Mouse (Mus musculus) erythroblast, adult 5-6 weeks (primary cell): ENCODE measurements around the gene Dnajc22. TPM values are rescaled to one million over a fixed set of nuclear protein-coding genes. Genes with fewer than 3 reads are reported as not detected.
"Not testable (repeated sequence)": the region's sequence is repeated elsewhere in the genome, so short reads cannot be mapped to it uniquely, and the experiment has no call there.

Source experiments
- ATAC-seq: replicated peaks from 2 replicates; pipeline ENCODE4 v1.8.0; 2016; ENCODE audit warnings: moderate number of reproducible peaks, mild to moderate bottlenecking, moderate TSS enrichment, inconsistent platforms; ENCODE audit not compliant: poor library complexity, low FRiP score, severe bottlenecking
- total RNA-seq, 2 experiments: library from RNA; stranded (forward) in 1 of 2; stranded (reverse) in 1 of 2; fragments of 150-400 nt in 1 of 2; fragments of 200-764, 138-1000 nt in 1 of 2; gene quantifications; 2 replicates each; pipeline versions ENCODE4 v1.2.3 to v1.2.4; 2015 to 2017; ENCODE audit warnings: low replicate concordance in 2 of 2

Dnajc22 gene
- not detected in 2 replicates for total RNA-seq (2015; ENCODE audit: low replicate concordance)
- total RNA-seq (2017; ENCODE audit: low replicate concordance) = not detected in 2 replicates

DNA sequence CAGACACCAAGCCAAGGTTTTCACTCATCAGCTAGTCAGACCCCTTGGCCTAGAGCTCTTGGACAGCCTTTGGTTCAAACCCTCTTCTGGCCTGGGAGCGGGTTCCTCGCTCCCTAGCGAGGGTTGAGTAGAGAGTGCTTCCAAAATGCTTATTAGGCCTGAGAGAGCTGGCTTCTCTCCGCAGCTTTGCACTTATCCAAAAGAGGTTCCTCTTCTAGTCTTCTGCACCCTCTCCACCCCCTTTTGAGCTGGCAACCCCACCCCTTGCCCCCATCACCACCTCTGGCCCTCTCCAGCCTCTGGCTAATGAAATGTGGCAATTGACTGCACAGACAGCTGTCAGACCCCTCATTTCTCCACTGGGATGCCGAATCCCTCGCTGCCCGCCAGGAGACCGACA is at the start of gene Dnajc22:
Gene Dnajc22, plus strand, starts transcription at position 301 of the 400 bp plus-strand sequence.
- no peak for ATAC-seq

GRCm38 (mm10) chr15:99044854-99045253 is 48.1 kb upstream of the Dnajc22 start:
- no peak for ATAC-seq

DNA sequence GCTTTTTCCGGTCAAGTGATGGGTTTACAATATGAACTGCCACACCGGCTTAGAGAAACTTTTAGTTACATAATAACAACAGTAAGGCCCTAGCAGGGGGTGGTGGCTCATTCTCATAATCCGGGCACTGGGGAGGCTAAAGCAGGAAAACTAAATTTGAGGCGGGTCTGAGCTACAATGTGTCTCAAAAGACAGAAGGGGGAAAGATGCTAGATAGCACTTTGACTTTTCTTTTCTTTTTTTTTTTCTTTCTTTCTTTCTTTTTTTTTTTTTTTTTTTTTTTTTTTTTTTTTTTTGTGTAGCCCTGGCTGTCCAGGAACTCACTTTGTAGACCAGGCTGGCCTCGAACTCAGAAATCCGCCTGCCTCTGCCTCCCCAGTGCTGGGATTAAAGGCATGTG is 47.2 kb upstream of the Dnajc22 start:
- ATAC-seq = not testable (repeated sequence)

GRCm38 (mm10) chr15:99049473-99050253 is 43.3 kb upstream of the Dnajc22 start:
- peak; percentile 80 for ATAC-seq

DNA sequence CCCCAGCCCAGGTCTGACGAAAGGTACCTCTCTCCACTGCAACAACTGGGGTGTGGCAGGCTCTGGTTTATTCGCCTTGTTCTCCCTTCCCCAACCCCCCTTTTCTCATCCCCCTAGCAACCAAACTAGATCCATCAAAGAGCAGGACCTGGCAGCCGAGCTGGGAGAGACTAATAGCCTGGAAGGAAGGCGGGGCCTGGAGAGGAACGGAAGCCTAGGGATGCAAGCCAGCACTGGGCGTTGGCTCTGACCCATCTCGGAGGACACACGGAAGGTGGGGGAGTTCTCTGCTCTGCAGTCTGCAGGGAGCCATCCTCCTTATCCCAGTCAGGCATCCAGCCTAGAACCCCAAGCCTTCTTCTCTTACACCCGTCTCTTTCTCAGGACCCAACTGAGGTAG is 39.6 kb upstream of the Dnajc22 start:
- no peak for ATAC-seq

- no peak for ATAC-seq
Measured at GRCm38 (mm10) chr15:99055040-99055439, 37.9 kb upstream of the Dnajc22 start, which contains the start of gene Prph. Gene Prph (plus strand): TSS chr15:99055174.

DNA sequence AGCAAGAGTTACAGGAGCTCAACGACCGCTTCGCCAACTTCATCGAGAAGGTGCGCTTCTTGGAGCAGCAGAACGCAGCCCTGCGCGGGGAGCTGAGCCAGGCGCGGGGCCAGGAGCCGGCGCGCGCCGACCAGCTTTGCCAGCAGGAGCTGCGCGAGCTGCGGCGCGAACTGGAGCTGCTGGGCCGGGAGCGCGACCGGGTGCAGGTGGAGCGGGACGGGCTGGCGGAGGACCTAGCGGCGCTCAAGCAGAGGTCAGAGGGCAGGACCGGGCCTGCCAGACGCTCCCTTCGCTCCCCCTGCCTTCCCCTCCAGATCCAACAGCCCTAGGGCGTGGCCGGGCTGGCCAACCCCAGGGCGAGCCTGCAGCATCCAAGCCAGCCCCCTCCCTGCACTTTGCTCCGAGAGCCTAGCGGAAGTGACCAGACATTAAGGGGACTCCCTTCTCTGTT is 37.4 kb upstream of the Dnajc22 start:
- ATAC-seq = no peak

DNA sequence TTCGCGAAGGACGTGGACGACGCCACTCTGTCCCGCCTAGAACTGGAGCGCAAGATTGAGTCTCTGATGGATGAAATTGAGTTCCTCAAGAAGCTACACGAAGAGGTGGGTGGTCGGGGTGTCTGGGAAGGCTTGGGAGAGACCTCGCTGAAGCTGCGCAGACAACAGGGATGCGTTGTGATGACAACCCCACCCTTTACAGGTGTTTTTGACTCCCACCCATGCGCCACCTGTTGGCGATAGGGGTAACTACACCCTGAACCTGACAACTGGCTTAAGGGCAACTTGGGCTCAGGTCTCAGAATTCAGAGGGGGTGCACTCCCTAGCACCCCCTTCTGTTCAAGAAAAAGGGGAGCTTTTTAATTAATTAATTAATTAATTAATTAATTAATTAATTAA is 36.6 kb upstream of the Dnajc22 start:
- ATAC-seq = peak; percentile 47; the same call in 1 of the 2 replicates

- ATAC-seq = no peak
Measured at GRCm38 (mm10) chr15:99065557-99066165, 27.3 kb upstream of the Dnajc22 start.

DNA sequence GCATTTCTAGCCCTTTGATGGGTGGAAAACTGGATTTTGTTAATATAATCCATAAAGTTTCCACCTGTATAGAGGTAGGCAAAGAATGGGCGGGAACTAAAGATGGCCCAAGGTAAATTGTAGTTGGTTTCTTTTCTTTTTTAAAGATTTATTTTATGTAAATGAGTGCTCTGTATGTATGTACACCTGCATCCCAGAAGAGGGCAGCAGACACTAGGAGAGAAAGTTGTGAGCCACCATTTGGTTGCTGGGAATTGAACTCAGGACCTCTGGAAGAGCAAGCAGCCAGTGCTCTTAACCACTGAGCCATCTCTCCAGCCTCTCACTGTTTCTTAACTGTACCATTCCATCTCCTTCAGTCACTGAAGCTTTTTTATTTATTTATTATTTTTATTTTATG is 21.0 kb upstream of the Dnajc22 start:
- ATAC-seq = no peak

DNA sequence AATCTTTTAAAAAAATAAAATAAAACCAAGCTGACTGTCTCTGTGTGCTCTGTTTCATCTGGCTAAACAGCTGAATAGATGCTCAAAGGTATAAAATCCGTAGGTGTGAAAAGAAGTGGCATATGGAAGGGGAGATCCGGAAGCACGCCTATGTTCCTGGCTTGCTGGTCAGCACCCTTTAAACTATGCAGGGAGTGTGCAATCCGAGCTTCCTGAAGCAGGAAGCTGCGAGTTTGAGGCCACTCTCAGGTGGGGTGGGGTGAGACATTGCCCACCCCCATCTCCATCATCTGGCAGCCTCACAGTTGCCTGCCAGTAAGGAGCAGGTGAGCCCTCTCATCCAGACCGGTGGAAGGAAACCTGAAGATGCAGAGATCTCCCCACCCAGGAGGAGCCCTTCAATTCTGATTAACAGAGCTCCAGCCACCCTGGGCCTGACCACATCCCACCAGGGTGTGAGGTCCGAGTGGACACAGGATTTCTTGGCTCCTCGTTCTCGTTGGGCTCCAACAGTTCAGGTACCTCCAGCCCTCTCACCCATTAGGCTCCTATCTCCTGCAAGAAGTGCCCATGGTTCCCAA is 18.9 kb upstream of the Dnajc22 start, which contains the start of gene Troap:
Gene Troap, plus strand, starts transcription at position 557 of the 581 bp plus-strand sequence.
- peak; percentile 51 for ATAC-seq

DNA sequence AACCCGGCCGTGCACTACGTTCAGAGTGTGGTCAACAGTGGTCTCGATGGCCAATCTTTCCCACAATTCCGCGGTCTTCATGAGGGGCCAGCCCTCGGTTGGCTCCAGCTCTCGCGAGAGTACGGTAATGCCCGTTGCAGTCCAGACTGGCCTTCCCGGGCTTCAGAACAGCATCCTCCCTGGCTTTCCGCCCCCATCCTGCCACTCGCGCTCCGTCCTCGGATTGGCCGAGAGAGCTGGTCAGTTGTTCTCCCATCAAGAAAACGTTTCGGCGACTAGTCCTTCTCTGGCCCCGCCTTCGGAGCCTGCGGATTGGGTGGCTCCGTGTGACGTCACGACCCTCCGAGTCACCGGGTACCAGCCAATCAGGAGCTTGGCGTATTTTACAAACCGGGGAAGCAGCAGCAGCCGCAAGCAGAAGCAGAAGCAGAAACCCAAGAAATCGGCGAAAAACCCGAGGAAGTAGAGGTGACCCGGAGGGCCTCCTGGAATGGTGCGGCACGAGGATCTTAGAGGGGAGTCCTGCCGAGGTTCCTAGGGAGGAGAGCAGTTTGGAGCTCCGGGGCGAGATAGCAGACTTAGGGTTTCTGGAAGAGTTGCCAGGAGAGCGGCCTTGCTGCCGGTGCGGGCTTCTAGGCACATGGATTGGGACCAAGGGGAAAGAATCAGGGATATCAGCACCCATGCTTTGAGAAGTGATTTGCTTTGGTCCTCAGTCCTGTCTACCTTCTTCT is 18.2 kb upstream of the Dnajc22 start:
- ATAC-seq = peak; percentile 97

- not testable (repeated sequence) for ATAC-seq
Measured at GRCm38 (mm10) chr15:99076011-99076410, 17.0 kb upstream of the Dnajc22 start.

DNA sequence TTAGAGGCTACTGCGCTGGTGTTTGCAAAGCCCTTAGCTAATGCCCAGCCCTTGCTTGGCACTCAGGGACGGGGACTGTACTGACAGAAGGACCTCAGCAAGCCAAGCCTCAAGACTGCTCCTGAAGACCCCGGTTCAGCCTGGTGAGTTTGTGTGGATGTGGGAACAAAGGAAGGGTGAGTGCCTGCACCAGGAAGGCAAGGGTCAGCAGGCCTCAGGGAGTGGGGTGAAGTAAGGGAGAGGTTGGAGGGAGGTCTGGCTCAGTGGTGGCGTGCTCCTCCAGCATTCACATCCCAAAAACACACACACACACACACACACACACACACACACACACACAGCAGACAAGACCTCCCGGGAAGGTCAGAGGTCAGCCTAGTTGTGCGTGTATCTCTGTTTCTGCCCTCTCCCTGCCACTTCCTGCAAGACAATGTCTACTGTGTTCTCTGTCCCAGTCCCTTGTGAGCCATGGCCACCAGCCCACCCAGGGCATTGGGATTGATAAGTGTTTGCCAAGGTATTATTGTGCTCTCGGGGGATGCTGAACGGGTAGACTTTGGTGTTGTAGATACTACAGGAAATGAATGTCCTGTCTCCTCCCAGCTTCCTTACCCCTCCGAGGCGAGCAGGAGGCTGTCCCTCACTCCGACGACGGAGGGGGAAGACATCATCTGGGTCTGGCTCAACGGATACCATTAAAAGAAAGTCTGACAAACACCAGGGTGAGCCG is 14.6 kb upstream of the Dnajc22 start:
- ATAC-seq = no peak

DNA sequence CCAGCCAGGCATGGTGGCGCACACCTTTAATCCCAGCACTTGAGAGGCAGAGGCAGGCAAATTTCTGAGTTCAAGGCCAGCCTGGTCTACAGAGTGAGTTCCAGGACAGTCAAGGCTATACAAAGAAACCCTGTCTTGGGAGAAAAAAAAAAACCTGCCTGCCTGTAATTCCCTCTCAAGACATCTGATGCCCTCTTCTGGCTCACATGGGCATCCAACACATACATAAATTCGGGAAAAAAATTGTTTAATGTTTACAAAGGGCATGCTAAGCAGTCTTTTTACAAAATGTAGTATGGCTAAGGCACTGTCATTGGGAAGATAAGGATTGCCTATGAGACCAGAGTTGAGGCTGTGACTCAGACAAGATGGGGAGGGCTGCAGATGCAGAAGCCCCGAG is 13.2 kb upstream of the Dnajc22 start:
- ATAC-seq = no peak

- ATAC-seq = no peak
Measured at GRCm38 (mm10) chr15:99082322-99082721, 10.6 kb upstream of the Dnajc22 start.

GRCm38 (mm10) chr15:99082840-99083239 is 10.1 kb upstream of the Dnajc22 start:
- ATAC-seq = no peak

GRCm38 (mm10) chr15:99083258-99083657 is 9.7 kb upstream of the Dnajc22 start:
- ATAC-seq = no peak

GRCm38 (mm10) chr15:99083867-99084557 is 9.0 kb upstream of the Dnajc22 start:
- no peak for ATAC-seq
